Mouse (Mus musculus) lung, postnatal 0 days (tissue): Measurements from ENCODE around the gene Itgb1. TPM values are rescaled to one million over a fixed set of nuclear protein-coding genes. Genes with fewer than 3 reads are reported as not detected.

Experiments used
- ATAC-seq: fragments of 200-750 bp; cut with Nextera tagmentation; 2 replicates; pipeline ENCODE4 v1.8.0; 2017; ENCODE audit warnings: moderate library complexity
- DNase-seq: peaks from one replicate; pipeline ENCODE4 v3.0.0-alpha.2; 2016; ENCODE audit warnings: low spot score
- H3K27ac ChIP-seq: fragments of 300-500 bp; sonication (generic); 2 replicates; pipeline ENCODE4 v1.5.1; 2014; ENCODE audit warnings: antibody characterized with exemption, mild to moderate bottlenecking, low read length, mixed read lengths
- H3K27me3 ChIP-seq: fragments of 300-500 bp; sonication (generic); replicated peaks from 2 replicates; pipeline ENCODE4 v1.6.1; 2014; ENCODE audit warnings: low read length, mixed read lengths; ENCODE audit not compliant: insufficient read depth
- H3K36me3 ChIP-seq: fragments of 300-500 bp; sonication (generic); 2 replicates; pipeline ENCODE4 v1.6.1; 2014; ENCODE audit warnings: low read length, mixed read lengths; ENCODE audit not compliant: insufficient read depth
- H3K4me1 ChIP-seq: fragments of 300-500 bp; sonication (generic); 2 replicates; pipeline ENCODE4 v1.6.1; 2014; ENCODE audit warnings: antibody characterized with exemption, low read depth, low read length, mixed read lengths; ENCODE audit not compliant: insufficient read depth
- H3K4me2 ChIP-seq: fragments of 300-500 bp; sonication (generic); replicated peaks from 2 replicates; pipeline ENCODE4 v1.6.1; 2014; ENCODE audit warnings: low read depth, mild to moderate bottlenecking, low read length, moderate library complexity, mixed read lengths
- H3K4me3 ChIP-seq: fragments of 300-500 bp; sonication (generic); 2 replicates; pipeline ENCODE4 v1.5.1; 2014; ENCODE audit warnings: low read depth, low read length
- H3K9ac ChIP-seq: fragments of 300-500 bp; sonication (generic); replicated peaks from 2 replicates; pipeline ENCODE4 v1.6.1; 2014; ENCODE audit warnings: low read depth, mild to moderate bottlenecking
- H3K9me3 ChIP-seq: fragments of 300-500 bp; sonication (generic); 2 replicates; pipeline ENCODE4 v1.6.1; 2016; ENCODE audit warnings: low read length, mixed read lengths
- CTCF ChIP-seq: IDR thresholded peaks from 2 replicates; pipeline ENCODE4 v1.5.1; 2016; ENCODE audit warnings: antibody characterized with exemption, mild to moderate bottlenecking
- EP300 ChIP-seq: IDR thresholded peaks from 2 replicates; pipeline ENCODE4 v1.6.1; 2016; ENCODE audit warnings: antibody characterized with exemption, mild to moderate bottlenecking, control low read depth
- WGBS: fragments of 180-500 bp; shearing (Covaris S2); extraction: QIAGEN DNeasy Blood & Tissue Kit; methylation state at CpG from one replicate; pipeline ENCODE4 v1.1.7; 2014; 5-methylcytosine and 5-hydroxymethylcytosine counted together
- polyA plus RNA-seq: library from polyadenylated mRNA; unstranded; fragments of >200 nt; fragmentation: Nextera tagmentation; extraction: Ambion mirVana; gene quantifications from 2 replicates; pipeline ENCODE4 v1.2.1, GENCODE M21; 2015

Gene Itgb1
- polyA plus RNA-seq, 1 experiment from 2014 or later, result 344 TPM

DNA sequence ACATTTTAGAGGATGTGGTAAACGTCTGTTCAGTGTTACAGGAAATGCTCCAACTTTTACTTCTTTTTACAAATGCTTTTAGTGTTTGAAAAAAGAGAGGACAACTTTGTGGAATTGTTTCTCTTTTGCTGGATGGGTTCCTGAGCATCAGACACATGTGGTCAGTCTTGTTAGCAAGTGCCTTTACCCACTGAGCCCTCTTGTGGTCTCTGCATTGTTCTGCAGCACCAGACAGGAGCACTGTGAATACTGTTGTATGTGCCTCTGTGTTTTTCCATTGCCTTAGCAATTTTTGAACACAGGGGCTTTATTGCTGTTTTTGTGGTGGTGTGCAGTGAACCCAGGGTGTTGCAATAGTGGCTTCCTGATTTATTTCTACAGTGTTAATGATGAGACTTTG lies 39.4 kb downstream of the Itgb1 start:
- Histone ChIP-seq H3K4me1 (no peaks in the 10 kb centered on the region), H3K4me3 (no peak overlapping the region), H3K4me2 (no peak overlapping the region), H3K36me3 (peaks cover 26% of the 10 kb centered on the region), H3K9ac (no peak overlapping the region), H3K9me3 (no peaks in the 10 kb centered on the region), H3K27me3 (no peaks in the 10 kb centered on the region), H3K27ac (no peak overlapping the region)
- ATAC-seq (peak; percentile 60), DNase-seq (peak; percentile 62)
- no peak for TF ChIP-seq EP300
- peak; percentile 75 for TF ChIP-seq CTCF
- WGBS, result 47% methylated on average over 1 of the region's 1 CpGs

DNA sequence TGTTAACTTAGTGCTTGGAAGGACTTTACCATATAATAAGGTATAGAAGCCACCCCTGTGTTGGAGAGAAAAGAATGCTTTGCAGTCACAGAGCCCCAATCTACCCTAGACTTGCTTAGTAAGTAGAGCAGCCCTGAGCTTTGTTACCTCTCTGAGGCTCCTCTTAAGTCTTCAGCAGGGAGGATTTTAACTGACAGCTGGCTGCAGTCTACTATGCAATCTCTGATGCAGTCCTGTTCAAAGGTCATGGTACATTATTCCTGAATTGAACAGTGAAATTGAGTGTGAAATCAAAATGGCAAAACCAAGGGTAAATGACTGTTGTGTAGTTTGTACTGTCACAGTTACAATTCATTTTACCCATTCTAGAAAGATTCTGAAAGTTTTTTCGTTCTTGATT lies 41.8 kb downstream of the Itgb1 start:
- H3K4me3 ChIP-seq, result no peak overlapping the region
- DNase-seq, result no peak
- H3K27ac ChIP-seq, result no peak overlapping the region
- H3K4me1 ChIP-seq, result no peaks in the 10 kb centered on the region
- H3K36me3 ChIP-seq, result peaks cover 36% of the 10 kb centered on the region
- 95% methylated on average over 1 of the region's 1 CpGs for WGBS
- H3K27me3 ChIP-seq, result no peaks in the 10 kb centered on the region
- no peak overlapping the region for H3K4me2 ChIP-seq
- no peaks in the 10 kb centered on the region for H3K9me3 ChIP-seq
- no peak for ATAC-seq
- no peak overlapping the region for H3K9ac ChIP-seq
- TF ChIP-seq EP300, result no peak
- no peak for TF ChIP-seq CTCF

DNA sequence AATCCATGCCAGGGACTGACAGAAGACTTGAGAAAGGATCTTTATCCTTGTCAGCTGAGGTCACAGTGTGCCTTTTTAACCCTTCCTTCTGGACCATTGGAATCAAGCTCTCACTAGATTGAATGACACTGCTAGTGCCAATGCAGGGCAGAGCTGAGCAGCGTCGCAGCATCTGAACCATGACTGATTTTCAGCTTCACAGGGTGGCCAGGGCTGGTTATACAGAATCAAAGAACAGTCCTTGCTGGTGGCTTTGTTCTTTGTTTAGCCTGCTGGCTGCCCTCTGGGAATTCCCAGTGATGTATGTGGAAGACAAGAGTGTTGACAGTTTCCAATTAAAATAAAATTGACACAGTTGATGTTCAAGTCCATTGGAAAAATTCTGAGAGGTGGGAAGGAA lies 46.8 kb downstream of the Itgb1 start:
- H3K4me2 ChIP-seq, result no peak overlapping the region
- WGBS, result 84% methylated on average over 2 of the region's 2 CpGs
- ATAC-seq, result no peak

DNA sequence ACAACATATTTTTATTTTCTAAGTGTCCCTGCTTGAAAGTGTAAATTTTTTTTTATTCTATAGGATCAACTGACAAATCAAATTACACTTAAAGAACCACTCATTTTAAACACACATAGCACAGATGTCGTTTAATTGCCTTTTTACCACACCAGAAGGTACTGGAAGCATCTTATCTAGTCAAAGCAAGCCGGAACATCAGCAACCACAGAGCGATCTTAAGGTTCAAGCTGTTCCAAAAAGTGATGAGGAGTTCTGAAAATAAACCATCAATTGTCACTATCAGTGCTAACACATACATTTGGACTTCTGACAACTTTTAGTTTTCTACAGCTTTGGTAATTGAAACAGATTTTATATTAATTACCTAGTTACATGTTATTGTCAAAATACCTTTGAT lies 48.7 kb downstream of the Itgb1 start:
- H3K36me3 ChIP-seq, result peaks cover 49% of the 10 kb centered on the region
- TF ChIP-seq EP300 (no peak), CTCF (no peak)
- ATAC-seq, result no peak
- H3K4me3 ChIP-seq, result no peak overlapping the region
- H3K4me2 ChIP-seq, result no peak overlapping the region
- no peak overlapping the region for H3K27ac ChIP-seq
- no peaks in the 10 kb centered on the region for H3K9me3 ChIP-seq
- no peaks in the 10 kb centered on the region for H3K4me1 ChIP-seq
- 91% methylated on average over 3 of the region's 3 CpGs for WGBS
- no peaks in the 10 kb centered on the region for H3K27me3 ChIP-seq
- H3K9ac ChIP-seq, result no peak overlapping the region
- no peak for DNase-seq

More for the DNA sequence above, 46.8 kb downstream of the Itgb1 start:
- Histone ChIP-seq H3K9me3 (no peaks in the 10 kb centered on the region), H3K4me3 (no peak overlapping the region), H3K27me3 (no peaks in the 10 kb centered on the region), H3K9ac (no peak overlapping the region), H3K4me1 (no peaks in the 10 kb centered on the region), H3K36me3 (peaks cover 44% of the 10 kb centered on the region), H3K27ac (no peak overlapping the region)
- no peak for TF ChIP-seq EP300
- TF ChIP-seq CTCF, result no peak
- DNase-seq, result no peak

DNA sequence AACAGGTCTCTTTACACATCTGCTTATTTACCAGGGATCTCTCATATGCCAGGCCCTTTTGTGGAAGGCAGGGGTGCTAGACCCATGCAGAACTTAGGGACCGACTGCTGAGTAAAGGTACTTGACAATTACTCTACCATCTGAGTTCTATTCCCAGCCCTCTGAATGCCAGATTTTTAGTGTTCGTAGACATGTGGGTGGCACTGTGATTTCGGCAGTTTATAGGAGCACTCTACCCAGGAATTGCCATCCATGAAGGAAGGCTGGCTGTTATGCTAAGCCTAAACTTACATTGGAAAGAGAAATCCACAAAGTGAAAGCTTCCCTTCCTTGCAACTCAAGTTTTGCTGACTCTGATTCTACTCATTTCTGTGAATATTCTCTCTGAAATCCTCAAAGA lies 50.2 kb downstream of the Itgb1 start:
- TF ChIP-seq EP300 (no peak), CTCF (no peak)

More for the DNA sequence above, 50.2 kb downstream of the Itgb1 start:
- WGBS, result 92% methylated on average over 3 of the region's 3 CpGs
- H3K4me2 ChIP-seq, result no peak overlapping the region
- ATAC-seq (no peak), DNase-seq (no peak)
- no peak overlapping the region for H3K27ac ChIP-seq
- no peak overlapping the region for H3K9ac ChIP-seq
- no peak overlapping the region for H3K4me3 ChIP-seq
- H3K36me3 ChIP-seq, result peaks cover 38% of the 10 kb centered on the region; the same call in 1 of the 2 replicates
- no peaks in the 10 kb centered on the region for H3K9me3 ChIP-seq
- no peaks in the 10 kb centered on the region for H3K4me1 ChIP-seq
- no peaks in the 10 kb centered on the region for H3K27me3 ChIP-seq

Other genes with a start within 250 kb of the Itgb1 start
- gene Gm3952, start 113.0 kb downstream of the Itgb1 start, polyA plus RNA-seq, result not detected in 2 replicates